18 mouse cellular contexts compared by ENCODE assay signal in the genomic region with DNA sequence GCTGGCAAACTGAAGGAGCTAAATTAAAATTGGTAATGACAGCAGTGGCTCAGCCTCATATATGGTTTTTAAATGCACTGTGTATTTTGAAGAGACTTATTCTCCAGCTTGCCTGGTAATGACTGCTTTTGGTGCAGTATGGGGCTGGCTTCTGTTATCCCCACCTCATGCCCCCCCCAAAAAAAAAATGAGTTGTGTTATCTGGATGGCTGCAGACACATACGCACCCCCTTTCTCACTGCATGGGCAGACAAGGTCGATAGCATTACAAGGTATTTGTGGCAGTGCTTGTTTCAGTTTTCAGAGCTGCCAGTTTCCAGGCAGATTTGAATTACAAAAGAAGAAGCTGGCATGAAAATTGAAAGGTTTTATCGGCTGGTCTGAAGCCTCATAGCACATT.
DNase-seq lines count a peak whose midpoint lies in the region; ATAC-seq and TF ChIP-seq lines count a peak whose summit lies in the region.
"Had no signal": no experiment of that assay in that cellular context is flagged by ENCODE, and none has a peak within 500 bp of the region (broad histone marks: within the 10 kb centered on the region; RNA-seq: fewer than 3 reads in every experiment).

No protein-coding gene starts in this region.

- H3K4me2 ChIP-seq in forebrain, postnatal 0 days (ENCODE audit: low read depth): 0 out of 2 replicates have a peak overlapping the region, but pooled peaks have one; percentile 8
- H3K4me2 ChIP-seq: intestine, embryonic 15.5 days; lung, embryonic 14.5 days; neural tube, embryonic 12.5 days had no signal

- TF ChIP-seq POLR2A in bone marrow, adult 2 months (IDR thresholded peaks at IDR 0.05; ENCODE audit: borderline replicate concordance, control insufficient read depth, low read depth, low read length): no peak

- no peak overlapping the region for H3K27ac ChIP-seq in heart, embryonic 10.5 days
- H3K27ac ChIP-seq in bone marrow, adult 2 months (ENCODE audit: control insufficient read depth, insufficient read depth, low read depth, low read length, poor library complexity): peak overlapping the region; percentile 46; the same call in 1 of the 2 replicates
- H3K27ac ChIP-seq in forebrain, postnatal 0 days (ENCODE audit: low read depth, low read length): peak overlapping the region; percentile 35
- H3K27ac ChIP-seq: heart, adult 2 months; intestine, embryonic 15.5 days; neural tube, embryonic 12.5 days had no signal

- H3K27me3 ChIP-seq in heart, embryonic 10.5 days (ENCODE audit: insufficient read depth, poor library complexity, severe bottlenecking): no peaks in the 10 kb centered on the region
- no peaks in the 10 kb centered on the region for H3K27me3 ChIP-seq in forebrain, postnatal 0 days (ENCODE audit: insufficient read depth, low read length)
- H3K27me3 ChIP-seq: intestine, embryonic 15.5 days; megakaryocyte, embryonic 14.5 days; neural tube, embryonic 12.5 days had no signal

- 0 out of 2 replicates have a peak, but pooled peaks have one; percentile 12 for ATAC-seq in forebrain, postnatal 0 days
- peak; percentile 96 for ATAC-seq in megakaryocyte progenitor cell, adult 5-6 weeks (replicated peaks; ENCODE audit: poor library complexity)
- ATAC-seq: intestine, embryonic 15.5 days had no signal

- 78% methylated on average over 3 of the region's 3 CpGs for WGBS in heart, embryonic 10.5 days
- 54% methylated on average over 3 of the region's 3 CpGs for WGBS in bone marrow, adult 2 months
- WGBS in forebrain, postnatal 0 days: 12% methylated on average over 3 of the region's 3 CpGs

- no peak overlapping the region for H3K4me3 ChIP-seq in heart, embryonic 10.5 days
- H3K4me3 ChIP-seq in bone marrow, adult 2 months (replicated peaks; ENCODE audit: control insufficient read depth, low read depth, low read length): no peak overlapping the region
- H3K4me3 ChIP-seq in forebrain, postnatal 0 days (ENCODE audit: low read depth, low read length): no peak overlapping the region
- H3K4me3 ChIP-seq: heart, adult 2 months; intestine, embryonic 15.5 days; megakaryocyte, embryonic 14.5 days; neural tube, embryonic 12.5 days had no signal

- no peak overlapping the region for H3K9ac ChIP-seq in forebrain, postnatal 0 days
- H3K9ac ChIP-seq: intestine, embryonic 15.5 days; lung, embryonic 14.5 days; neural tube, embryonic 12.5 days had no signal

- no peak for TF ChIP-seq CTCF in bone marrow, adult 2 months (IDR thresholded peaks at IDR 0.05; ENCODE audit: control insufficient read depth, insufficient read depth, low read length)
- no peak for TF ChIP-seq CTCF in forebrain, postnatal 0 days (IDR thresholded peaks at IDR 0.05; ENCODE audit: low read depth)

- no peaks in the 10 kb centered on the region for H3K4me1 ChIP-seq in heart, embryonic 10.5 days
- no peaks in the 10 kb centered on the region; the same call in 1 of the 2 replicates for H3K4me1 ChIP-seq in bone marrow, adult 2 months (ENCODE audit: control insufficient read depth, insufficient read depth, low read length)
- H3K4me1 ChIP-seq in forebrain, postnatal 0 days (ENCODE audit: insufficient read depth): no peaks in the 10 kb centered on the region
- H3K4me1 ChIP-seq: intestine, embryonic 15.5 days; megakaryocyte, embryonic 14.5 days had no signal

- peaks cover 8% of the 10 kb centered on the region; the same call in 1 of the 2 replicates for H3K36me3 ChIP-seq in heart, embryonic 10.5 days
- H3K36me3 ChIP-seq in forebrain, postnatal 0 days (ENCODE audit: insufficient read depth): no peaks in the 10 kb centered on the region
- H3K36me3 ChIP-seq: intestine, embryonic 15.5 days; neural tube, embryonic 12.5 days had no signal

- no peaks in the 10 kb centered on the region for H3K9me3 ChIP-seq in heart, embryonic 10.5 days
- H3K9me3 ChIP-seq in forebrain, postnatal 0 days (ENCODE audit: low read length): no peaks in the 10 kb centered on the region
- H3K9me3 ChIP-seq: intestine, embryonic 15.5 days; megakaryocyte, embryonic 14.5 days; neural tube, embryonic 12.5 days had no signal

- DNase-seq in heart, adult 11 months: peak; percentile 35
- DNase-seq in heart, embryonic 10.5 days (ENCODE audit: low spot score): no peak
- no peak for DNase-seq in forebrain, postnatal 0 days
- DNase-seq in cerebellum, adult 8-10 months: no peak
- DNase-seq in right cerebral cortex, adult 18-20 months: no peak
- no peak for DNase-seq in testis, postnatal 10 days (ENCODE audit: low spot score)
- DNase-seq: adrenal gland, postnatal 14 days; cerebellum, adult 11-12 months; heart, adult 2 months; heart, postnatal 10 days; kidney, postnatal 10 days; layer of hippocampus, adult 9-11 months; lung, embryonic 14.5 days had no signal
